Mouse (Mus musculus): Measurements from ENCODE around the gene Apex2. TPM values are rescaled to one million over a fixed set of nuclear protein-coding genes. Genes with fewer than 3 reads are reported as not detected.

Apex2 gene
- total and polyA plus RNA-seq, 3 experiments: 6.5 to 9.6 (median 6.9) TPM

- under 1% methylated on average over 34 of the region's 34 CpGs for WGBS
- intact Hi-C loops (cut with DNase I): loop anchor here (1.0 kb wide), 1 partner anchor 19 kb away; the partner anchor contains the start of gene Tmem29
- H3K36me3 ChIP-seq (ENCODE audit: control insufficient read depth, insufficient read depth, low read length): no peaks in the 10 kb centered on the region
- peak overlapping the region; percentile 83 for H3K9ac ChIP-seq (ENCODE audit: low read depth, low read length)
- no peaks in the 10 kb centered on the region for H3K27me3 ChIP-seq (ENCODE audit: control insufficient read depth, insufficient read depth, low read length)
- TF ChIP-seq POLR2A (IDR thresholded peaks at IDR 0.05; ENCODE audit: insufficient read depth, low read depth, low read length) (peak; percentile 20; the same call in 1 of the 2 replicates), EP300 (IDR thresholded peaks at IDR 0.05; ENCODE audit: insufficient read depth, low read depth, low read length) (peak; percentile 75), CTCF (IDR thresholded peaks at IDR 0.05) (peak; percentile 81)
- no peaks in the 10 kb centered on the region for H3K79me2 ChIP-seq (replicated peaks; ENCODE audit: control insufficient read depth, insufficient read depth, low read length)
- H3K27ac ChIP-seq: peak overlapping the region; percentile 95
- H3K4me3 ChIP-seq: peak overlapping the region; percentile 65
- DNase-seq: peak; percentile 88 to 89
- no peaks in the 10 kb centered on the region for H3K4me1 ChIP-seq (ENCODE audit: control insufficient read depth, insufficient read depth, low read length)
These were observed 111.6 kb downstream of the Apex2 start for GRCm38 (mm10) chrX:150477854-150478780.

DNA sequence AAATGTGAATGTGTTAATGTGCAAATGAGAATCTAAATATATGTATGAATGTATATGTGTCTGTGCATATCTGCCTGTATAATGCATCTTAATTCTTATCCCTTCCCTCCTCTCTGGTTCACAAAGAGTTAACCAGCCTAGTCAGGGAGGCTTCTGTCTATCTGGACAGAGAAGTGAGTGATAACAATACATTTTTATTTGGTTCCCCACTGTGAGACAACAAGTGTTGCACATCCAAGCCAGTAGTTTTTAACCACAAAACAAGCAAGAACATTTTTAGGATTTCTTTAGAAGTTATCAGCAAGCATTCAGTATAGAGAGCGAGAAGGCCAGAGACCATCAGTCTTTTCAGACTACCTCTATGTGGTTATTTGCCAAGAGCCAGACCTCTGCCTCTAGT is 118.3 kb downstream of the Apex2 start:
- DNase-seq: no peak
- no peaks in the 10 kb centered on the region for H3K4me1 ChIP-seq (ENCODE audit: control insufficient read depth, insufficient read depth, low read length)
- no peaks in the 10 kb centered on the region for H3K36me3 ChIP-seq (ENCODE audit: control insufficient read depth, insufficient read depth, low read length)
- no peaks in the 10 kb centered on the region for H3K27me3 ChIP-seq (ENCODE audit: control insufficient read depth, insufficient read depth, low read length)
- no peak overlapping the region for H3K4me3 ChIP-seq
- TF ChIP-seq EP300 (IDR thresholded peaks at IDR 0.05; ENCODE audit: insufficient read depth, low read depth, low read length) (no peak), CTCF (IDR thresholded peaks at IDR 0.05) (no peak), POLR2A (IDR thresholded peaks at IDR 0.05; ENCODE audit: insufficient read depth, low read depth, low read length) (no peak)
- intact Hi-C loops (cut with DNase I): no loop called here
- no peaks in the 10 kb centered on the region for H3K79me2 ChIP-seq (replicated peaks; ENCODE audit: control insufficient read depth, insufficient read depth, low read length)
- no peak overlapping the region for H3K9ac ChIP-seq (ENCODE audit: low read depth, low read length)
- 56% methylated on average over 1 of the region's 1 CpGs for WGBS
- H3K27ac ChIP-seq: no peak overlapping the region

Small RNA genes within 50 kb of the gene (microRNA-seq; reads per million reads assigned to microRNA genes)
- 0 reads per million in 2 experiments for gene Mir3620

Other genes starting within 250 kb of the Apex2 start
- gene Tmem29, start 130.7 kb downstream of the Apex2 start, total RNA-seq (2021): 1 to 10 TPM; 3.5 to 4.4 TPM
- gene Tmem29, start 130.7 kb downstream of the Apex2 start, polyA plus RNA-seq (2012; rRNA removed): 1.4 and 4.0 TPM in 2 replicates
- 100 to 1,000 TPM in 1 of 2 experiments, 10 to 100 TPM in 1; 66.6 to 536 TPM for gene Alas2, start 42.5 kb downstream of the Apex2 start, total RNA-seq (2021)
- gene Alas2, start 42.5 kb downstream of the Apex2 start, polyA plus RNA-seq (2012; rRNA removed): 62.2 and 511 TPM in 2 replicates
- gene Pfkfb1, start 1.6 kb downstream of the Apex2 start, total RNA-seq (2021): 10 to 100 TPM in 1 of 2 experiments, 1 to 10 TPM in 1; 5.5 to 16.4 TPM
- 17.0 and 24.5 TPM in 2 replicates for gene Pfkfb1, start 1.6 kb downstream of the Apex2 start, polyA plus RNA-seq (2012; rRNA removed)
- 1 to 10 TPM; 1.0 to 1.1 TPM for gene Tro, start 67.7 kb upstream of the Apex2 start, total RNA-seq (2021)
- 1.6 and 1.8 TPM in 2 replicates for gene Tro, start 67.7 kb upstream of the Apex2 start, polyA plus RNA-seq (2012; rRNA removed)
- gene Maged2, start 224.5 kb upstream of the Apex2 start, total RNA-seq (2021): 10 to 100 TPM; 20.8 to 23.1 TPM
- gene Maged2, start 224.5 kb upstream of the Apex2 start, polyA plus RNA-seq (2012; rRNA removed): 24.1 and 37.7 TPM in 2 replicates

All from heart, adult 2 months (tissue).